Mouse (Mus musculus) embryonic facial prominence, embryonic 14.5 days (tissue): ENCODE results near the gene Aadacl3. TPM values are rescaled to one million over a fixed set of nuclear protein-coding genes. Genes with fewer than 3 reads are reported as not detected.

Experiments
- ATAC-seq: fragments of 200-750 bp; cut with Nextera tagmentation; 2 replicates; pipeline ENCODE4 v1.8.0; 2017; ENCODE audit warnings: low read depth, moderate number of reproducible peaks, moderate TSS enrichment
- DNase-seq: peaks from one replicate; pipeline ENCODE4 v3.0.0-alpha.2; 2015; ENCODE audit warnings: low spot score
- H3K27ac ChIP-seq: fragments of 300-500 bp; sonication (generic); replicated peaks from 2 replicates; pipeline ENCODE4 v1.5.1; 2014; ENCODE audit warnings: low read depth, mild to moderate bottlenecking, low read length, moderate library complexity
- H3K27me3 ChIP-seq: fragments of 300-500 bp; sonication (generic); replicated peaks from 2 replicates; pipeline ENCODE4 v1.6.1; 2014; ENCODE audit warnings: low read length; ENCODE audit not compliant: control insufficient read depth, insufficient read depth
- H3K36me3 ChIP-seq: fragments of 300-500 bp; sonication (generic); 2 replicates; pipeline ENCODE4 v1.6.1; 2014; ENCODE audit warnings: low read length, mixed read lengths; ENCODE audit not compliant: control insufficient read depth, insufficient read depth
- H3K4me1 ChIP-seq: fragments of 300-500 bp; sonication (generic); 2 replicates; pipeline ENCODE4 v1.6.1; 2014; ENCODE audit warnings: antibody characterized with exemption, low read length; ENCODE audit not compliant: control insufficient read depth, insufficient read depth
- H3K4me2 ChIP-seq: fragments of 300-500 bp; sonication (generic); 2 replicates; pipeline ENCODE4 v1.6.1; 2014; ENCODE audit warnings: low read depth, mild to moderate bottlenecking, low read length, moderate library complexity, mixed read lengths
- H3K4me3 ChIP-seq: fragments of 300-500 bp; sonication (generic); 2 replicates; pipeline ENCODE4 v1.5.1; 2014; ENCODE audit warnings: low read depth, mild to moderate bottlenecking, low read length
- H3K9ac ChIP-seq: fragments of 300-500 bp; sonication (generic); 2 replicates; pipeline ENCODE4 v1.6.1; 2014; ENCODE audit warnings: low read depth, mild to moderate bottlenecking, low read length, moderate library complexity, mixed read lengths
- H3K9me3 ChIP-seq: fragments of 300-500 bp; sonication (generic); 2 replicates; pipeline ENCODE4 v1.6.1; 2016; ENCODE audit warnings: low read length; ENCODE audit not compliant: control insufficient read depth
- WGBS: fragments of 180-500 bp; shearing (Covaris S2); extraction: QIAGEN DNeasy Blood & Tissue Kit; methylation state at CpG from one replicate; pipeline ENCODE4 v1.1.7; 2014; 5-methylcytosine and 5-hydroxymethylcytosine counted together
- polyA plus RNA-seq: library from polyadenylated mRNA; unstranded; fragments of >200 nt; fragmentation: Nextera tagmentation; extraction: Ambion mirVana; gene quantifications from 2 replicates; pipeline ENCODE4 v1.2.1, GENCODE M21; 2014

Aadacl3 gene
- polyA plus RNA-seq, 1 experiment from 2014 or later: not detected

GRCm38 (mm10) chr4:144438672-144439071 lies 24.9 kb downstream of the Aadacl3 start, which contains the start of gene 1700012P22Rik:
1700012P22Rik (minus strand) TSS chr4:144438772.
- no peak within 1 kb of the TSS for H3K27ac ChIP-seq
- DNase-seq: no peak
- no peak within 1 kb of the TSS for H3K4me3 ChIP-seq
- 0 out of 2 replicates have a peak, but pooled peaks cover 6% of the 10 kb centered on the region for H3K9me3 ChIP-seq
- H3K9ac ChIP-seq: no peak within 1 kb of the TSS
- no peaks in the 10 kb centered on the region for H3K36me3 ChIP-seq
- no peaks in the 10 kb centered on the region for H3K4me1 ChIP-seq
- no peak for ATAC-seq
- no peak within 1 kb of the TSS for H3K4me2 ChIP-seq
- H3K27me3 ChIP-seq: no peaks in the 10 kb centered on the region

GRCm38 (mm10) chr4:144433216-144433615 lies 30.3 kb downstream of the Aadacl3 start:
- ATAC-seq (no peak), DNase-seq (no peak)
- no peaks in the 10 kb centered on the region for H3K36me3 ChIP-seq
- H3K4me2 ChIP-seq: no peak overlapping the region
- whole genome bisulfite sequencing: 86% methylated on average over 5 of the region's 5 CpGs
- H3K27me3 ChIP-seq: no peaks in the 10 kb centered on the region
- no peaks in the 10 kb centered on the region for H3K4me1 ChIP-seq
- H3K9ac ChIP-seq: no peak overlapping the region
- no peak overlapping the region for H3K27ac ChIP-seq
- no peak overlapping the region for H3K4me3 ChIP-seq
- no peaks in the 10 kb centered on the region; the same call in 1 of the 2 replicates for H3K9me3 ChIP-seq

- H3K36me3 ChIP-seq: no peaks in the 10 kb centered on the region
- no peak overlapping the region for H3K9ac ChIP-seq
- no peak for ATAC-seq
- no peak overlapping the region for H3K4me3 ChIP-seq
- no peak overlapping the region for H3K4me2 ChIP-seq
- H3K27me3 ChIP-seq: no peaks in the 10 kb centered on the region
- 77% methylated on average over 2 of the region's 2 CpGs for WGBS
- H3K9me3 ChIP-seq: no peaks in the 10 kb centered on the region; the same call in none of the 2 replicates
- H3K4me1 ChIP-seq: no peaks in the 10 kb centered on the region
- DNase-seq: no peak
- no peak overlapping the region for H3K27ac ChIP-seq
Measured at GRCm38 (mm10) chr4:144430723-144431122, 32.8 kb downstream of the Aadacl3 start.

GRCm38 (mm10) chr4:144428868-144429267 lies 34.7 kb downstream of the Aadacl3 start:
- ATAC-seq: no peak
- Histone ChIP-seq H3K9me3 (no peaks in the 10 kb centered on the region; the same call in none of the 2 replicates), H3K9ac (no peak overlapping the region), H3K4me1 (no peaks in the 10 kb centered on the region), H3K36me3 (no peaks in the 10 kb centered on the region), H3K4me2 (no peak overlapping the region), H3K4me3 (no peak overlapping the region), H3K27ac (no peak overlapping the region), H3K27me3 (no peaks in the 10 kb centered on the region)
- 17% methylated on average over 3 of the region's 3 CpGs for WGBS
- no peak for DNase-seq

GRCm38 (mm10) chr4:144424590-144424989 lies 39.0 kb downstream of the Aadacl3 start:
- H3K9ac ChIP-seq: no peak overlapping the region
- no peaks in the 10 kb centered on the region for H3K36me3 ChIP-seq
- no peak overlapping the region for H3K27ac ChIP-seq
- H3K4me1 ChIP-seq: no peaks in the 10 kb centered on the region
- DNase-seq (no peak), ATAC-seq (no peak)
- no peak overlapping the region for H3K4me2 ChIP-seq
- no peaks in the 10 kb centered on the region; the same call in none of the 2 replicates for H3K9me3 ChIP-seq
- H3K4me3 ChIP-seq: no peak overlapping the region
- WGBS: 72% methylated on average over 5 of the region's 5 CpGs
- no peaks in the 10 kb centered on the region for H3K27me3 ChIP-seq

- Histone ChIP-seq H3K4me2 (no peak overlapping the region), H3K9me3 (no peaks in the 10 kb centered on the region), H3K36me3 (no peaks in the 10 kb centered on the region), H3K27ac (no peak overlapping the region), H3K9ac (no peak overlapping the region), H3K4me1 (no peaks in the 10 kb centered on the region), H3K4me3 (no peak overlapping the region), H3K27me3 (no peaks in the 10 kb centered on the region)
- ATAC-seq (no peak), DNase-seq (no peak)
Measured at GRCm38 (mm10) chr4:144420644-144421043, 42.9 kb downstream of the Aadacl3 start.

GRCm38 (mm10) chr4:144408290-144408689 lies 55.3 kb downstream of the Aadacl3 start, which contains the start of gene Pramef12:
Pramef12 (minus strand) TSS chr4:144408464.
- WGBS: 82% methylated on average over 9 of the region's 9 CpGs
- H3K9me3 ChIP-seq: no peaks in the 10 kb centered on the region
- no peak within 1 kb of the TSS for H3K27ac ChIP-seq
- ATAC-seq: no peak
- no peaks in the 10 kb centered on the region for H3K36me3 ChIP-seq
- no peak within 1 kb of the TSS for H3K9ac ChIP-seq
- no peak for DNase-seq
- no peaks in the 10 kb centered on the region for H3K4me1 ChIP-seq
- no peak within 1 kb of the TSS for H3K4me3 ChIP-seq
- H3K4me2 ChIP-seq: no peak within 1 kb of the TSS
- H3K27me3 ChIP-seq: no peaks in the 10 kb centered on the region

GRCm38 (mm10) chr4:144406261-144406660 lies 57.3 kb downstream of the Aadacl3 start:
- H3K4me2 ChIP-seq: no peak overlapping the region
- H3K9me3 ChIP-seq: no peaks in the 10 kb centered on the region
- no peak for DNase-seq
- no peaks in the 10 kb centered on the region for H3K4me1 ChIP-seq
- 56% methylated on average over 3 of the region's 3 CpGs for WGBS
- ATAC-seq: no peak
- H3K4me3 ChIP-seq: no peak overlapping the region
- H3K36me3 ChIP-seq: no peaks in the 10 kb centered on the region
- H3K27me3 ChIP-seq: no peaks in the 10 kb centered on the region
- H3K27ac ChIP-seq: no peak overlapping the region
- H3K9ac ChIP-seq: no peak overlapping the region

GRCm38 (mm10) chr4:144404456-144405086 lies 59.0 kb downstream of the Aadacl3 start:
- H3K4me1 ChIP-seq: no peaks in the 10 kb centered on the region
- no peaks in the 10 kb centered on the region for H3K36me3 ChIP-seq
- peak; percentile 93 for ATAC-seq
- H3K27me3 ChIP-seq: no peaks in the 10 kb centered on the region
- peak overlapping the region; percentile 24 for H3K4me3 ChIP-seq
- H3K9ac ChIP-seq: peak overlapping the region; percentile 34; the same call in 1 of the 2 replicates
- DNase-seq: peak; percentile 84
- no peaks in the 10 kb centered on the region for H3K9me3 ChIP-seq
- peak overlapping the region; percentile 49 for H3K27ac ChIP-seq
- H3K4me2 ChIP-seq: peak overlapping the region; percentile 47
- WGBS: 5% methylated on average over 14 of the region's 17 CpGs
